Mouse (Mus musculus) lung, adult 18-20 months (tissue): ENCODE data around the gene Iqschfp.

Experiments
- DNase-seq, 2 experiments: peaks; one replicate each; pipeline ENCODE4 v3.0.0; 2022; ENCODE audit warnings: mixed read lengths in 2 of 2

Gene Iqschfp

DNA sequence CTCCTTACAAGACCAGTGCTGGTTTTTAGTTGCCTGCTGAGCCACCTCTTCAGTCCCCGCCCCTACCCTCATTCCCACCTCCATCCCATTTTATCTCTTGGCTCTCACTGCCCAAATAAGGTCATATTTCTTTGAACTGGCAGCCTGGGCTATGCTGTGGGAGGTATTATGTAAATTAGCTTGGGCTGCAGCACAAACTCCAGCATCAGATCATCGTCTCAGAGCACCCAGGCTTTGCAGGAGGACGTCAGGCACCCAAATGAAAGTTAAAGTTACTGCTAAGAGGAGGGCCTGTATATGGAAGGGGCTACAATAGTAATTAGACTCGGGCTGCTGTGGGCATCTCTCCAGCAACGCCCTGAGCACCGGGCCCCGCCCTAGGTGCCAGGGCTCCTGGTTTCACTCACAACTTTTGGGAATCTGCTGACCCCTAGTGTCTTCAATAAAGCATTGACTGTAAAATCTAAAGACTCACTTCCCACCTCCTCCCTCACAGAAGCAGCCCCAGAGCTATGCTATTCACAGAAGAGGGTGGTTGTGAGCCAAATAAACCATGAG is 651.0 kb downstream of the Iqschfp start:
- DNase-seq: peak; percentile 60 to 75

DNA sequence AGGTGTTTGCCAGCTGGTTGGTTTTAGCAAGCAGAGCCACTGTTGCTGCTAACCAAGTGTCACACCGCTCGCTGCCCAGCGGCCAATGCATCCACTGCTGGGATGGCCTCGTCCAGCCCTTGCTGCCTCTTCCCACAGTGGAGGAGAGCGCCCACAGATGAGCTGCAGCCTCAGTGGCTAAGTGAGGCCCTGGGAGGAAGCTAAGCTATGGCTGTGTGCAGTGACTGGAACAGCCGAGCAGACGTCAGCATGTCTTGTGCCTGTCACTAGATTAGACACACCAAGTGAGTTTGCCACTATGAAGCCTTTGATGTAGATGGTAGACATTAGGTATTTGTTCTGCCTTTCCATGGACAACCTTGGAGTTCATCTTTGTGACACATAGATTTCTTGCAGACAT is 652.8 kb downstream of the Iqschfp start:
- no peak for DNase-seq

DNA sequence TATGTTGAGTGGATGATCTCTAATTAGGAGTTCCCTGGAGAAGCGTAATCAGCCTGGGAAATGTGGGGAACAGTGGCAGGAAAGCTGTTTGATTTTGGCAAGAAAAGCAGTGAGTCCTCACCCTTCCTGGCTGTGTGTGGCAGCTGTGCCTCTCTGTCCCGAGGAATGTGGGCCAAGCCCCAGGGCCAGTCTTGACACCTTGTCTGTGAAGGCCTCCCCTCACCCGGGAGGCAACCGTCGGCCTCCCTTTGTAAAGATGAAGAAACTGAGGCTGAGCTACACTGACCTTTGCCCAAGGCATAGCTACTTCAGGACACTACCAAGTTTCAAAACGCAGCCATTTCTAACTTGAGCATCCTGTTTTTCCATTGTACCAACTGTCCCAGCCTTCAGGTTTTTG is 653.9 kb downstream of the Iqschfp start:
- DNase-seq: no peak

DNA sequence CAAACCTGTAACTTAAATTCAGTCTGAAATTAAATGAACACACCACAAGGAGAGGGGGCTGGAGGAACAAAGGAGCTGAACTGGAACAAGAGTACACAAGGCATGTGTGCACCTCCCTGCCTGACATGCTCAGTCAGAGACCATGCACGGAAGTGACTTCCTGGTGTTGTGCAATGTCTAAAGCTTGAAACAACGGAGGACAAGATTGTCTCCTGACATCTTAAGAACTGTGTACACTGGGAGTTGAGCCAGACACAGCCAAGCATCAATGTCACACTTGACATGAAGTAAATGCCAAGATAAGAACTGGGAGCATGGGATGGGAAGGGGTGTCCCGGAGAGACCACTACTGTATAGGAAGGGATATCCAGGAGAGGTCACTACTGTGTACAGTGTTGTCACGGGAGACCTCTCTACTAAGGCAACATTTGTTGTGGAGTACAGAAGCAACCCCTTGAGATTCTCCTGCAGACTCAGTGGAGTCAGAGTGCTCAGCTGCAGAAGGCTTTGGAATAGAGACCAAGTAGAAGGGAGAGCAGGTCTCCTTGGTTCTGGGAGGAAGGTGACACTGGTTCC is 663.1 kb downstream of the Iqschfp start:
- peak; percentile 19 to 53 for DNase-seq

DNA sequence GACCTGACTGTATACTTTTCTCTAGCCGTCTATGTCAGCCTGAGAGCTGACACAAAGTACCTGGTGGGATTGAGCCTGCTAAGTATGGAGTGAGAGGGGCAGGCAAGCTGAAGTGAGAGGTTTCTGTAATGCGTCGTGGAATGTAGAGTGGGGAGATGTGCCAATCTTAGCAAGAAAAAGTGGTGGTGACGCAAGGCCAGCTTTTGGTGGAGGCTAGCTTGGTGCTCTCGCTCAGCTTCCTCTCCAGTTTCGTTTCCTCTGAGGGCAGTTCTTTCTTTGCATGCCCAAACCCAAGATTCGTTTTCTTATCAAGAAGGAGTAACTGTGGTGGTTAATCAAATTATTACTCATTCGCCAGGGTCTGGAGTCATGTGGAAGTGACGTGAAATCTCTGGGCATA is 664.9 kb downstream of the Iqschfp start:
- DNase-seq: peak; percentile 41 to 42

DNA sequence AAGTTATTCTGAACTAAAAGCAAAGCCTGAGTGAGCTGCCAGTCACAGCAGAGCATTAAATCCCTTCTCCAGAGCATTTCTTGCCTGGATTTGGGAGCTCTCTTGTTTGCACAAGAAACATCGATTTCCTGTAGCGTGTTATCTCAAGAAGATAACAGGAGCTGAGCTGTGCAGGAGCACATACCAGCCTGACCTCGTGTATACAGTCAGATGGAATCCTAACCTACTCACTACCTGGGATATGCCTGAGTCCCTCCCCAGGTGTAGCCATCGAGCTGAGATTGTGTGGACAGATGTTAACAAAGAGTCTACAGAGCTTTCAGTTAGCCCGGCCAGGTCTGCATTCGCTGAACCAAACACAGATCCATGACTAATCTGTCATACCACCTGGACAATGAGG is 666.7 kb downstream of the Iqschfp start:
- DNase-seq: no peak

DNA sequence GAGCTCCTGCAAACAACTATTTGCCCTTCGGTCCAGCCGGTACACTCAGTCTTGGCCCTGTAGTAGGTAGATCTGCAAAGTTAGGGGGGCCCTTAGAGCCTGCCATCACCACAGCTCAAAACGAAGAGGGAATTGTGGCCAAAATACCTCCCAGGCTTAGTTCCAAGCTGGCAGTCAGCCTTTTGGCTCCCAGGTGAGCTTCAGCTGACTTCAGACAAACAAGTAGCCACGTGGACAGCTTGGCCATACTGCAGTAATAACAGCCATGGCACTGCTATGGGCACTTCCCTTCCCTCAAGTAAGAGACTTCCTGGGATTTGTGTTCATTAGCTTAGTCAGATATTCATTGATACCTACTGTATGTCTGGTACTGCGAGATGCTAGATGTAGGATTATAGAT is 668.0 kb downstream of the Iqschfp start:
- DNase-seq: peak; percentile 54 to 55

DNA sequence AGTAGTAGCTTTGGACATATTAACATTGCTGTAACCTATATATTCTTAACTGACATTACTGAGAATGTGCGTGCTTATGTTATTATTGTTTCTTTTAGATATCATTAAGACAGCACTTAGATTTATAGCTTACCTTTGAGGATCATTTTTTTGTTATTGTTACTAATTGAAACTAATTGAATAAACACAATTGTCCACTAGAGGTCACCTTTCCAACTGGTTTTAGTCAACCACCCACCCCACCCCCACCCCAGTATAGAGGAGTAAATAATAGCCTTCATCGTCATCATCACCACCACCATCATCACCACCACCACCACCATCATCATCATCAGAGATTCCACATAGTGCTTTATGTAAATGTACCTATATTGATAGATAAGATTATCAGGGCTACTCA is 670.8 kb downstream of the Iqschfp start:
- DNase-seq: no peak

DNA sequence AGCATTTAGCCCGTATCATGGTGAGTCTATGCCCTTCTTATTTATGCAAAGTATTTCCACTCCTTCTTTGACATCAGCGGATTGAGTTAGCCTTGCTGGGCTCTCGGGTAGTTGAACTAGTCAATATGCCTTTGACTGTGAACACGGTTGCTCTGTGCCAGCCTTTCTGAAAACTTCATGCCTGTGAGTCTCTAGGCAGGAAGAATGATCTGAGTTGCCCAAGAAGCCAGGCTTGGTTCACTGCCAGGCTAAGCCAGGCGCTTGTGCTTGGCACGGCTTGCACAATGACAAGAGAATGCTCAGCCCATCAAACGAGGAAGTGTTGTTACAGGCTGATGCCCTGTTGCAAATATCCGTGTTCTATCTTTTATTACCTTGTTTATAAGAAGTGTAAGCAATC is 671.9 kb downstream of the Iqschfp start:
- DNase-seq: peak; percentile 54 to 64

DNA sequence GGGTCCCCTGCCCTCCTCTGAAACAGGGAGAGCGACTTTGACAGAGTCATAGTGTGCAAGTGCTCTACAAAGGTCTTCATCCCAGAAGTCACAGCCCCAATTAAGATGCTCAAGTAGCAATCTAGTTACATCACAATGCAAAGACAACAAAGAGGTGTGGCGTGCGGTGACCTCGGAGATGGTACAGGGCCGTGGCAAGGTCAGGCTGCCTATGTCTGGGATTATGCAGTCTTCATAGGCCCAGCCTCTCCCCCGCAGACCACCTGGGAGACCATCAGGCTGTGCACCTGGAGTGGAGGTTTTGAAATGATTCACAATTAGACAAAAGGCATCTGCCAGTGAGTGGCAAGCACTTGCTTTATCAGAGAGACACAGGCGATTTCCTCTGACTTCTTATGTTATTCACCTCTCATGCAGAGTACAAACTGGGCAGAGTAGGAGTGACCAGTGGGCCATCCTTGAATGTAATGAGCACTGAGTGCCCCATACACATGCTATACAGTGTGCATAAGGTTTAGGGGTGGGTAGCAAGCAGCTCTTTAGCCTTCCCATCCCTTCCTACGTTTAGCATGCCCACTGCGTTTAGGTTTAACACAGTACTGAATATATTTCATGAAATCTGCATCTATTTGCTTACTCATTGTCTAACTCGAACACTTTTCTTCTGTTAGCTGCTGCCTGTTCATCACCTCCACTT is 673.1 kb downstream of the Iqschfp start:
- no peak for DNase-seq

DNA sequence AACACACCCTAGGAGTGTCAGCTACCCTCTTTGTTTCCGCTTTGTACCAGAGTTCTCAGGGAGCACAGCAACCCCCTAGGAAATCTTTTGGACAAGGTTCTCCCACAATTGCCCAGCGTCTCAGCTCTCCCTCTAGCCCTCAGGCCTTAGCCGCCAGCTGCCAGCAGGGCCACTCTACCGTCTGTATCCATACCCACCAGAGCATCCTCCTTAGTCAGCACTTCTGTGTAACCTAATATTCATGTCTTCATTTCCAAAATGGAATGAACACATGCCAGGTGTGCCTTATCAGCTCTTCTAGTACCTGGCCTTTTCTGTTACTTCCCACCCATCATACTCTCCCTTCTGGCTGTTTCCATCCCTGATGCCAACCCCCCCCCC is 673.6 kb downstream of the Iqschfp start:
- DNase-seq: no peak

DNA sequence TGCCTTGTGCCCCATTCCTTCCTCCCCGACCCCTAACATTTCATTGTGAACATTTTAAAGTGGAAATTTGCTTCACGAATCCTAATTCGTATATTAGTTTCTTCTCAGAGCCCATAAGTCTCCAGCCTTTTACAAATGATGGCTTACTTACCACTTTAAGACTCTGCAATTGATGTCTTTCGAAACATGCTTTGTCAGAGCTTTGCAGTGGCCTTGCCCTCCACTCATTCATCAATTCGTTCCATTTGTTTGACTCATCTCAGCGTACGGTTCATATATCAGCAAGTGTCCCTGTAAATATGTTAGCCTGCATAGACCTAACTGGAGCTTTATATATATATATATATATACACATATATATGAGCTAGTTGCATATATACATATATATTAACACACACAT is 675.5 kb downstream of the Iqschfp start:
- DNase-seq: no peak

DNA sequence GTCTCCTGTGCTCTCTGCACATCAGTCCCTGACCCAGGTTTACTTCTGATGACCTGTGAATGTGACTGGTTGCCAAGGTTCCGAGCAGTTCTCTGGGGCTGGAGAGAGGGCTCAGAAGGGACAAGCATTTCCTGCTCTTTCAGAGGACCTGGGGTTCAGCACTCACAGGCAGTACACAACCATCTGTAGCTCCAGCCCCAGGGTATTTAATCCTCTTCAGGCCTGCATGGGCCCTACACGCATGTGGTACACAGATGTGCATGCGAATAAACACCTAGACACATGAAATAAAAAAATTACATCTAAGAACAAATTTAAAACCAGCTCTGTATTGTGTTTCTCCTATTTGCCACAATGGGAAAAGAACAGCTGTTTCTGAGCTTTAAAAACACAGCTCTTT is 676.1 kb downstream of the Iqschfp start:
- no peak for DNase-seq

DNA sequence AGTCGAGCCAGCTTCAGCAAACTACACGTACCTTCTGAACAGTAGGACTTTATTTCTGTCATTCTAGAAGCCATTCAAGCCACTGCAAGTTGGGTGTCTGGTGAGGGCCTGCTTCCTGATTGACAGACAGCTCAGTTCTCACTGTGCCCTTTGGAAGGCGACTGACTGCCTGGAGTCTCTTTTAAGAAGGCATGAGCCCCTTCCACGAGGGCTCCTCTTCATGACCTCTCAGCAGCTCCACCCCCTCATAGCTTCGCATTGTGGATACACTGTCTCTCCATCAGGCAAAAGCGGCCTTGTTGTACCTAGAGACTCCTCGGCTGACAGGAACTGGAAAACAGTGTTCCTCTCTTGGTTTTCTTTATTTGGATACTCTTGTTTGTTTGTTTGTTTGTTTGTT is 676.7 kb downstream of the Iqschfp start:
- DNase-seq: no peak

DNA sequence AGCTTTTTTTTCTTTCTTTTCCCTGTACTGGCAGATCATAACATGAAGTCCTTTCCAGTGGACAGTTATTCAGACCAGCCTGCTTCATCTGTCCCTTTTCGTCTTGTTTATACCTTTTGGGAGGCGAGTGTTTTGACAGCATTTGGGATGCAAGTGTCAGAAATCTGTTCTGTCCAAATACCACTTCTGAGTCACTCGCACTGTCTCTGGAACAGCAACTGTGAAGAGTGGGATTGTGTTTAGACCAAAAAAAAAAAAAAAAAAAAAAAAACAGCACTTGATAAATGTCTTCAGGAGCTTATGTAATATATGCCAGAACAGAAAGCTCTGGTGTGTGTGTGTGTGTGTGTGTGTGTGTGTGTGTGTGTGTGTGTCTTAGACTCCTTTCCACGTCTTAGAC is 678.3 kb downstream of the Iqschfp start:
- DNase-seq: no peak

DNA sequence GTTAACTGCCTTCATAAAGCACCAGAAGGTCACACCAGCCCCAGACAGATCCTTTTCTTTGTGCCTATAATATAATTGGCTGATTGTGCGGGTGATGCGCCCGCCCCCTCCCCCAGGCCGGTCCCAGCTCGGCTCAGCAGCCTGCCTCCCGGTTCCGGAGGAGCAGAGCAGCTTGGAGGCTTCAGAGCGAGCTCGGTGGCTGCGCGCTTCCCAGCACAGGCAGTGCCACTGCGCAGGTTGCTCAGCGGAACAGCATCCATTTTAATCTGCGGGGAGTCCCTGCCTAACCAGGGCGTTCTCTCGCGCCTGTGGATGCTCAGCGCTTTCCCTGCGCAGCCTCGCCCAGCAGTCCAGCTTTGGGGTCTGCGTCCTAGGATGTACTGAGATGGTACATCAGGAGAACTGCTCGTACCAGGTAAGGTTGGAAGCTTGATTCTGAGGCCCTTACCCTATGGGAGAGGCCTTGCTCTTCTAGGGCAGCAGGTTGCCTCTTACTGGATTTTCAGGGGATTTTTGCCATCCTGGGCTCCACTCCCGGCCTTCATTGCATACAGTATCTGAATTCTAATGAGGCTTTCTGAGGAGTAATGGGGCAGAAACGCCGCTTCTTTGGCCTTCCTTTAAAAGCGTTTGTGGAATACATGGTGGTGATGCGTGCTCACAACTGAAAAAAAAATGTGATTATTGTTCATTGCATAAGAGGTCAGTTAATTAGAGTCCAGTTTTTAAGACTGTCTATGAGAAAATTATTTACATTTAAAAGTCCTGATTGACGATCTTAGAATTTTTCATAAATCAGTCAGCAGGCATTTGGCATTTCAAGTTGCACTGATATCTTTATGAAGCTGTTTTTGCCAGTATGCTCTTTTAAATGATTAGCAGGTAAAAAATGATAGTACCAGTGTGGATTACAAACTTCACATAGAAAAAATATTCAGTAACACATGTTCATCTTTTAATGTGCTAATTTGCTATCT is 680.5 kb downstream of the Iqschfp start:
- DNase-seq: peak in 1 of 2 experiments; percentile 32

DNA sequence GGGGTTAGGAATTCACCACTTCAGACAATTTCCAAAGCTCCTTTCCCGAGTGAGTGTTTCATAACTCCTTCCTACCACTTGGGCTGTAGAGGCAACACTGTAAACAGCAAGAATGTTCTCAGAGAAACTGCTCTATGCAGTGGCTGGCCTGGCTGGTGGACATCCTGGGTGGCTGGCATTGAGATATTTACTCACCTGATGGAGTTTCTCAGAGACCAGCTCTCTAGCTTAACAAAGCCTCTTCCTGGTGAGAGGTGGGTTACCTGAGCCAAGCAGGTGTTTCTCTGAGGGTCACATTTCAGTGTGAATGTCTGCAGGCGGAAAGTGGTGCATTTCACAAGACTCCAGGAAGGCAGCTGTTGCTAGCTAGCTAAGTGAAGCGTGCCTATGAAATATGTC is 681.2 kb downstream of the Iqschfp start:
- DNase-seq: peak; percentile 74 to 78

DNA sequence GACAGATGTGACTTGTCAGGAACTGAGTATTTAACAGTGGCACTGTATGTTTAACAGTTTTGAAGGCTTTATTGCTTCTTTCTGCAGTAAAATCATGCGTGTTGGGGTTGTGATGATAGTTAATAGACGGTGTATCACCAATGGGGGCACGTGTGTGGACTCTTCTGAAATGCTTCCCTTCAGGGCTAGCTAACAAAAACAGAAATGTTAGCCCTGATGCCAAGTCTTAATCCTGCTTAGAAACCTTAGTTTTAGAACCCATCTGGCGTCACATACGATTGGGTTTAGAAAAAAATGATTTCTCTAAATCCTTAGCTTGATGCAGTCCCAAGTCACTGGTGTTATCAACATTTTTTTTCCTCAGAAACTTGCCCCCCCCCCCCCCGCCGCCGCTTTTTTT is 682.1 kb downstream of the Iqschfp start:
- no peak for DNase-seq

DNA sequence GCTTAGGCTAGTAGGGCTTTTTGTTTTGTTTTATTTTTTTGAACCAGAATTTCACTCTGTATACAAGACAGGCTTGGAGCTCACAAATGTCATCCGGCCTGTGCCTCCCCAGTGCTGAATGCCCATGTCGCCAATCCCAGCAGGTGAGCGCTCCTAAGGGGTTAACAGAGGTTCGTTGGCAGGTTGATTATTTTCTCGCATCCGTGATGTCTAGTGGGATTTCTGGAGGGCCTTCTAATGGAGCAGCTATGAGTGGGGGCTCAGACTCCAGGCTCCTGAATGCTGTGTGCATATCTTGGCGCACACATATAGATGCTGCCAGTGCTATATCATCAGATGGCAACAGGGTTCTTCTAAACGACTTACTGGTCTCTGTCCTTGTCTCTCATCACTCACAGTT is 682.5 kb downstream of the Iqschfp start:
- DNase-seq: no peak

DNA sequence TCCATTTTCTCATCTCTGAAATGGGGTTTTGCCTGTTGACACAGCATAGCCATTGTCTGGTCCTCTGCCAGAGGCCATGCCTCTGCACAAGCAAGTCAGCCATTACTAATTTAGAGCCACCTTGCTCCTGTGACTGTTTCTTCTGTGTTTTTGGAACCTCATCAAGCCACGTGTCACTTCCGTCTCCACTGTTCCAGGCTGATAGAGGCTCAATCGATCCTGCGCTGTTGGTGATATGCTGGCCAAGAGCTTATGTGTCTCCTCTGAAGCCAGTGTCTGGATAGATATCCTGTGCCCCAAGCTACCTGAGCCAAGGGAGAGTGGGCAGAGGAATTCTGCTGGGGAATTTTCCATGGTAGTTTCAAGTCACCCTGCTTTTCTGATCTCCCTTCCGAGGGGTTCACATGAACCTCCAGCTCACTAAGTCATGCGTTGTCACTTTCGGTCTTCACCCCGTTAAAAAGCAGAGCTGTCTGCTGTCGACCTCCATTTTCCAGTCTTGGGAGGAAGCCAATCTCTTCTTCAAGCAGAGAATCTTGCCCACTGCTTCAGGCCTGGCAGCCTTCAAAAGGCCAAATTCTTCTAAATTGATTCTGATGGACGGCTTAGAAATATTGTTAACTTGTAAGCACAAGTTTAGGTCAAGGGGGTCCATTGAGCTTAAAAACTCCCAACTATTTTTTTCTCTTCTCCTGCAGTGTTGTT is 683.8 kb downstream of the Iqschfp start:
- DNase-seq: no peak

DNA sequence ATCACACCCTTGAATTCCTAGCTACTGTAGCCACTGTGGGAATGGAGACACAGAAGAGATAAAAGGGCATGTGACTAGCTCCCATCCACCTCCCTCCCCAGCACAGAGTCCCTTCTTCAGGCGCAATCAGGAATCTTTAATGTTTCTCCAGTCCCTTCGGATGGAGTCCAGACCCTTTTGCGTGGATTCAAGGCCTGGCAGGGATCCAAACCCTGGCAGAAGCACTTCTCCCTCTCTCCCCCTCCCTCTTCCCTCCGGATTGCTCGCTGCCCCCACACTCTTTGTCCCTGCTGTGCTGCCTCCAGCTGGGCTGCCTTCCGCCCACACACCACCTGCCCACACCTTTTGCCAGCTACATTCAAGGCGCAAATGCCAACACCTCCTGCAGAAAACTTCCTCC is 684.4 kb downstream of the Iqschfp start:
- no peak for DNase-seq

DNA sequence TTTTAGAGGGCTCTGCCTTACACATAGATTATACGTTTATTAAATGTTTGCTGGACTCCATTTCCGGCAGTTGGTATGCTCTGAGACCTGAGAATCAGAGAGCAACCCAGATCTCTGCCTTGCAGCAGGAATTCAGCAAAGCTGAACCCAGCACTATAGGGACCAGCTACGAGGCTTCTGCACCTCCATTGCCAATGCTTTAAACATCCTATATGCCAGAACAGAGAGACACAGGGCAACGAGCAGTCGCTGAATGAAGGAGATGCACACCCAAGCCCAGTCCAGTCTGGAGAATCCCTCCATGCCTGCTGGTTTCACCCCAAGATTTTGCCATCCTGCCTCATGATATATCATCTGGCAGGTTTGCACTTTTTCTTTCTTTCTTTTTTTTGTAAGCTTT is 684.9 kb downstream of the Iqschfp start:
- no peak for DNase-seq

DNA sequence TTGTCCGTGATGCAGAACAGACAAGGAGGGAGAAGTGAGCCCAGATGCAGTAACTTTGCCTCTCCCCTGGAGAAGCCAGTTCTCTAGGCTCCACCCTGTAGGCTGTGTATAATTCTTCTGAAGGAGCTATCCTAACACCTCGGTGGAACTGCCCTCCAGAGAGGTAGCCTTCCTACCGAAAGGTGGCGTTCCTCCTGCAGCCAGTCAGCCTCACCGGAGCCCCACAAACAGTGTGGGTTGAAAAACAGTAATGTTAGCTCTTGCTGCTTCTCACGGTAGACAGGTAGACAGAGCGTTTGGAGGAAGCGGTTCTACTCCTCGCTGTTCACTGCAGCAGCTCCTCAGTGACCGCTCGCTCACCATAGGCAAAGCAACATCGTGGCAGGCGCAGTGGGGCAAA is 689.6 kb downstream of the Iqschfp start:
- DNase-seq: no peak
